Mouse (Mus musculus) neutrophil, adult 65 days (primary cell): ENCODE measurements around the gene BC037034. TPM values are rescaled to one million over a fixed set of nuclear protein-coding genes. Genes with fewer than 3 reads are reported as not detected.

Experiments used
- total RNA-seq: library from RNA; stranded (reverse); gene quantifications from 2 replicates; pipeline ENCODE4 v1.2.4, GENCODE M21; 2023

Gene BC037034
- 127 and 132 TPM in 2 replicates for total RNA-seq

DNA sequence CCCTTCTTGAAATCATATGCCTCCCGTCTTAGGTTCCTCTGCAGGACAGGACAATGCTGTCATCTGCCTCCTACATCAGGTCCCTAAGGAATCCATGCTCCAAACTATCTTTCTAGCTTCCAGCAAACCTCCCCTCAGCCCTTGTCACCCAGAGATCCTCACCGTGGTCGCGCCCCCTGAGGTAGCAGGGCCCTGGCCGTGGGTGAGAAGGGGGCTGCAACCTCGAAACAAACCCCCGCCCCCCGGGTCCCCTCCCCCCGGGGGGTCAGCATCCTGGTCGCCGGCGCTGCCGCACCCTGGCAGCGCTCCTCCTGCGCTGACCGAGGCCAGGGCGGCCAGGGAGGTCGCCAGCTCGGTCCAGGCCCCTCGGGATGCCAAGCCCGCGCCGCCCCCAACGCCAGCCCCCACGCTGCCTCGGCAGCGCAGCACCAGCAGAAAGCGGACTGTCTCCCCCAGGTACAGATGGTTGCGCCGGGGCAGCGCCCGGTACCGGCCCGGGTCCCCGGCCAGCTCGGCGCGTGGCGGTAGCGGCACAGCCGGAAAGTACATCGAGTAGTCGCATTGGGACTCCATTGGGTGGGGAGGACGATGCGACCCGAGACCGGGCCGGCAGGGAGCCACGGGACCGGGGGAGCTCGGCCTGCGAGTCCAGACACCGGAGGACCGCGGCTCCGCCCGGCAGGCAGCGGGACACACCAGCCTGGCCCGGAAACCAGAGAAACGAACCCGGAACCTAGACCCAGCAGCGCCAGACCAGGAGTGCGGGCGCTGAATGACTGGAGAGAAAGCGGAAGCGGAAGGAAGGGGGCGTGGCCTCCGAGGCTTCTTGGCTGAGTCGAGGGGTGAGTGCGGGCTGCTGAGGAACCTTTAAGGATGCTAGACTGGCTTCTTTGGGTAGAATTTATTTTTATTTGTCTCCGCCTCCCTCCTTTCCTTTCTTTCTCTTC is at the start of gene BC037034:
TSS of gene BC037034 (minus strand) at position 774 of the 947 bp plus-strand sequence.

DNA sequence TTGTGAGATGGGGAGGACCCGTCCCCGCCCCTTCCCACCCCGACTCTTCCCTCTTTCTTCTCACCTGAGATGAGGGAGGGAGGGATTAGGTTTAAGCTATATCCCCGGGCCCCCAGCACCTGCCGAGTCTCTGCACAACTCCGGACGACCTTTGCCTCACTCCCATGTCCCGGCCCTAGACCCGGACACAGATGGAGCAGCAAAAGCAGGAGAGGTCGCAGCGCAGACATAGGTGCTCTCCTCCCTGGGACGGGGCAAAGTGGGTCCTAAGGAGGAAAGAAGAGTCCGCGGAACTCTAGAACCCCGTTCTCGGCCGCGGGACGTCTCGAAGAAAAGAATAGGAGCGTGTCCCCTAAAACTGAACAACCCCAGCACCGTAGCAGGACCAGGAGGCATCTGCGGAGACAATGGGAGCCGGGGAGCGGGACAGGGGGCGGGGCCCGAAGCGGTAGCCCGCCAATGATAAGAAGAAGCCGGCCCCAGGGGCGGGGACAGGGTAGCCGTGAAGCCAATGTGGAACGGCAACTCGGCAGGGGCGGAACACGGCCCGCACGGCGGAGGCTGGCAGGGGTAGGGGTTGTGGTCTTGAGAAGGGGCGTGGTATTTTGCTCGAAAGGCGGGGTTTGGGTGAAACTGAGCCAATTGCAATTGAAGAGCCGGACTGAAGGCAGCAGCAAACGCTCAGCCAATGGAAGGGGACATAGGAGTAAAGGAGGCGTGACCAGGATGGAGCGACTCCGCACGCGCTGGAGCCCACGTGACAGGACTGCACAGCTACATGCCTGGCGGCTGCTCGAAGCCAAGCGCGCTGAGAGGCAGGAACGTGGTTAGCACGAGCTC is 16.0 kb upstream of the BC037034 start, which contains the start of the genes Gm43720, Gpc2 and Stag3:
TSS of gene Gm43720 (minus strand) at position 374 of the 840 bp plus-strand sequence.
TSS of gene Gpc2 (minus strand) at position 421 of the 840 bp plus-strand sequence.
TSS of gene Stag3 (plus strand) at position 656 of the 840 bp plus-strand sequence.

DNA sequence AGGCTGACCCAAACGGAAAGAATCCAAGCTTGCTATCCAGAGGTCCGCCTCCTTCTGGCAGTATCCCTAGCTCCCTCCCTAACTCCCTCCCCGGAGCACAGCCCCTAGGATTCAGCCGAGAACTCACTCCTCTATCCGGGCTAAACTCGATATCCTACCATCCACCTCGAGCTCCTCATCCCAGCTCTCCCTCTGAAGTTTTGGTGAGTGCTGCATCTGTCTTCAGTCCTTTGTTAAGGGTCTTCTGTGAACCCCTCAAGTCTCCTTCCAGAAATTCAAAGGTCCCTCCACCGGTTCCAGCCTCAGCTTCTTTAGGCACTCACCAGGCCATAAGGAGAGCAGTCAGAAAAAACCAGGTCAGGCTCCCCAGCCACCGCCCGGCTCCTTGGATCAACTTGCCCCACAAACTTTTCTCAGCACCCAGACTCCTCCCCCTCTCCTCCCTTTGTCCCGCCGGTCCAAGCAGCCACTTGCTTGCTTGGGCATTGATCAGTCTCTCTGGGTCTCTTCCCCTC is 8.6 kb upstream of the BC037034 start, which contains the start of gene Gal3st4:
TSS of gene Gal3st4 (minus strand) at position 432 of the 515 bp plus-strand sequence.

DNA sequence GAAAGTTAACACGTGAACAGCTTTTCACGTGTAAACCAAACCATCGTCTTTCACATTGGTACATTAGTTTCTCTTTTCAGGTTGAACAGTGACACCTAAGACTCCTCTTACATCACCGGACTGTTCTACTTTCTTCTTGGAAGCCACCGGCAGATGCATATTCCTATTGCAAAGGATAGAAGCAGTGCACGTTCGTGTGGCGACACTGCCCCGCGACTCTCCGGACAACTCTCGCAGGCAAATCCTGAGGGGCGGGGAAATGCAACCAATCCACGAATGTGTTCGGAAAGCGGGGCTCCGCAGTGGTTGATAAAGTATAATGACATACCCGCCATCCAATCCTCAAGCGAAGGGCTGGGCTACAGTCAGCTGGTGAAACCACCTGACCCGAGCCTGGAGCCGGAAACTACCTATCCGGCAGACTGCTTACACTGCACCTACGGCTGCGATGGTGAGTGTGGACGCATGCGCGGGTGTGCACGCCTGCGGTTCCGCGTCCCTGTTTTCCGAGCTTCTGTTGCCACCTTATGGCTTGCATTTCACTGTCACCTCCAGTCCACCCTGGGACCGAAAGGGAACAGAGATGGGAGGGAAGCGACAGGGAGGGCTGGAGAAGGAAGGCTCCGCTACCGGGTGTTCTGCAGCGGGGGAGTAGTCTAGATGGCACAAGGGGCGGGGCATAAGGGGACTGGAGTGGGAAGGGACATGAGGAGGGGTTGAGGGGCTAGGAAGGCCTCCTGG is 8.3 kb downstream of the BC037034 start, which contains the start of gene Lamtor4:
TSS of gene Lamtor4 (plus strand) at position 130 of the 741 bp plus-strand sequence.

DNA sequence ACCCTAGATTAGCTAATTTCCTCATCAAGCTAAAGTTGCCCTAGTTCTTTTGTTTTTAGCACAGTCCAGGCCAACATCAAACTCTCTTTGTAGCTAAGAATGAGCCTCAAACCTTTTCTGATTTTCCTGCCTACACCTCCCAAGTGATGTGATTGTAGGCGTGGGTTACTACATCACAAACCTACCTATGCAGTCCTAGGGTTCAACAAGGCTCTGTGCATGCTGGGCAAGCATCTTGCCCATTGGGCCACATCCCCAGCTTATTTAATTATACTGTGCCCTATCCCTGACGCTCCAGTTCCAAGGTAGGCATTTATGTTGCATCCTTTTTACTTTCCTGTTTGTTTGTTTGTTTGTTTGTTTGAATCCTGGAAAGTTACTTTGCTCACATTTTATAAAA is 38.1 kb downstream of the BC037034 start, which contains the start of gene Nxpe5:
TSS of gene Nxpe5 (plus strand) at position 199 of the 400 bp plus-strand sequence.

Other genes with a start within 250 kb of the BC037034 start
- gene Smok3a, start 242.8 kb downstream of the BC037034 start, total RNA-seq: not detected in 2 replicates
- not detected in 2 replicates for gene Smok3b, start 242.6 kb downstream of the BC037034 start, total RNA-seq
- gene Smok3c, start 210.8 kb downstream of the BC037034 start, total RNA-seq: not detected in 2 replicates
- 8.6 and 9.6 TPM in 2 replicates for gene Zkscan1, start 178.9 kb downstream of the BC037034 start, total RNA-seq
- 4.9 and 5.4 TPM in 2 replicates for gene Zscan21, start 147.1 kb downstream of the BC037034 start, total RNA-seq
- gene Zfp113, start 108.3 kb downstream of the BC037034 start, total RNA-seq: 0.98 and 1.2 TPM in 2 replicates
- 31.1 and 37.3 TPM in 2 replicates for gene Cops6, start 103.0 kb downstream of the BC037034 start, total RNA-seq
- gene Ap4m1, start 92.0 kb downstream of the BC037034 start, total RNA-seq: 19.7 and 22.1 TPM in 2 replicates
- 103 and 141 TPM in 2 replicates for gene Mcm7, start 91.6 kb downstream of the BC037034 start, total RNA-seq
- 15.3 and 16.8 TPM in 2 replicates for gene Taf6, start 76.6 kb downstream of the BC037034 start, total RNA-seq
- gene Cnpy4, start 76.5 kb downstream of the BC037034 start, total RNA-seq: 9.6 and 13.9 TPM in 2 replicates
- 3.1 and 3.2 TPM in 2 replicates for gene Mblac1, start 69.7 kb downstream of the BC037034 start, total RNA-seq
- gene Nxpe5, start 38.1 kb downstream of the BC037034 start, total RNA-seq: 0.35 and 0.39 TPM in 2 replicates
- 160 and 171 TPM in 2 replicates for gene Lamtor4, start 8.6 kb downstream of the BC037034 start, total RNA-seq
- gene Gal3st4, start 8.8 kb upstream of the BC037034 start, total RNA-seq: not detected in 2 replicates
- not detected in 2 replicates for gene Gm43720, start 15.9 kb upstream of the BC037034 start, total RNA-seq
- 2.3 and 4.3 TPM in 2 replicates for gene Gpc2, start 16.0 kb upstream of the BC037034 start, total RNA-seq
- gene Stag3, start 16.2 kb upstream of the BC037034 start, total RNA-seq: 1.4 and 2.2 TPM in 2 replicates
- 1.5 and 2.1 TPM in 2 replicates for gene Pvrig, start 77.9 kb upstream of the BC037034 start, total RNA-seq
- 11.7 and 14.1 TPM in 2 replicates for gene Zfp157, start 177.4 kb upstream of the BC037034 start, total RNA-seq